Mouse (Mus musculus) gastrocnemius, adult 18-20 months (tissue): ENCODE results near the gene Veph1. TPM values are rescaled to one million over a fixed set of nuclear protein-coding genes. Genes with fewer than 3 reads are reported as not detected.

Source experiments
- DNase-seq: peaks from one replicate; pipeline ENCODE4 v3.0.0; 2021; ENCODE audit warnings: low spot score
- total RNA-seq, 2 experiments: library from RNA; stranded (reverse); gene quantifications; 2 replicates each; pipeline ENCODE4 v1.2.3; 2021

Gene Veph1
- total RNA-seq, 2 experiments from 2014 or later: 0.05 TPM; not detected in 1

GRCm38 (mm10) chr3:66025454-66025853 lies 271.2 kb downstream of the Veph1 start:
- no peak for DNase-seq

- DNase-seq: no peak
Observed at GRCm38 (mm10) chr3:66024220-66024792, 272.3 kb downstream of the Veph1 start.

DNA sequence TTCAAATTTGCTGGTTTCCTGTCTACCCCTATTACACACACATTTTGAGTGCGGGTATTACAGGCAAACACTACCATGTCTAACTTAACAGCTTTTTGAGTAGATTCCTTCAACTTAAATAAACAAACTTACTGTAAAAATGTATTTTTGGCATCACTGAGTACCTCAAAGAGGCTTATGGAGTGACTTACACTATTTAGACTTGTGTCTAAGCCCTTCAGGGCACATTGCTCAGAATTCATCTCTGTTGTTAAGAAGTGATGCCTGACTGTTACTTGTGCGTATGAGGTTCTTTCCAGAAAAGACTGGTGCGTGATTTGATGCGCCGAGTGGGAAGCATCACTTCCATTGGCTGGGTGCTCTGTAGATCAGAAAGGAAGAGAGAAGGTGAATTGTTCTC lies 277.5 kb downstream of the Veph1 start:
- DNase-seq: no peak

DNA sequence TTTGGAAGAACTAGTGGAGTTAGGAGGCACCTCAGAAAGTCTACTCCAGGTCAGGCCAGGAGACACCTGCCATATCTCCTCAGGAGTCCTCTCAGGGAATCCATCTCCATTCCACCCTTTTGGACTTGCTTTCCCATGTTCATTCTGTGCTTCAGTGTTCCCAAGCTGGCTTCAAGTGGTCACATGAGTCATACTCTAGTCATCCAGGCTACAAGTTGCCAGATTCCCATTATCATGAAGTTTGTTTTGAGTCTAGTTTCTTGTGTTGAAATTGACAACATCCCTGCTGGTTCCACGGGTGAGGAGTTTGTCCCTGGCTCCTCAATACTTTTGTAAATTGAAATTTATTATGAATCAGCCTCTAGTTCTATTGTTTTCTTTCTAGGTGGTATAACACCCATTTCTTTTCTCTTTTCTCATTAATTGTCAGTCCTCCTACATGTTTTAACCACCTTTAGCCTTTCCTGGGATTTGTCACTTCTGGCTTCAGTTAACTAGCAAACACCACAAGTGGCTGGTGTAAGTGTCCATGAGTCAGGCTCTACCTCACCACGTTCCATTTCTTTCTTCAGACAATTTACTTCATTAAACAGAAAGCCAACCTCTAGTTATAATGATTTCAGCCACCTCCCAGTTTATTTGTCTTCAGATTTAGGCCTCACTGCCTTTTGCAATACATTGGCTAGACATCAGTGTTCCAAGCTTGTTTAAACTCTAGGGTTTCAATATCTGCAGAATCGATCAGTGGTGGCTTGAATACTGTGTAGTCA lies 288.8 kb downstream of the Veph1 start:
- peak; percentile 39 for DNase-seq

- DNase-seq: no peak
Observed at GRCm38 (mm10) chr3:66004989-66005388, 291.6 kb downstream of the Veph1 start.

GRCm38 (mm10) chr3:66004220-66004951 lies 292.3 kb downstream of the Veph1 start:
- DNase-seq: no peak

Other genes with a start within 250 kb of the Veph1 start
- gene Ptx3, start 76.9 kb downstream of the Veph1 start, total RNA-seq: 1 to 10 TPM; 3.2 to 3.6 TPM